Mouse (Mus musculus): ENCODE data around the gene Tmem236.

DNA sequence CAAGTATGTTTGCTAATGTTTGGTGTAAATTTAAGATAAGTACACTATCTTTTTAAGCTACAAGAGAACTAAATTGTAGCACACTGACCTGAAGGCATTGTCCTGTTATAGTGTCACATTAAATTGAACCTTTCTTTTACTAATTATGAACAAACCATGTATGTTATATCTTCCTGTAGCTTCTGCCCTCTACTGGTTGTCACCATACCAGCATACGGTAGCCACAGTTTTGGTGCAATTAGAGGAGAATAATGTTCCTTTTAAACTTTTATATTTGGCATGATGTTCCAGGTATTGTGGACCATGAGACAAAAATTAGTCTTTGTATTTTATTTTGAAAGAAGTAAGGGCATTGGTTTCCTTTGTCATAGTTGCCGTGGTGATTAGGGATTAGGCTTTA is 27.4 kb upstream of the Tmem236 start:
- TF ChIP-seq POLR2A (IDR thresholded peaks at IDR 0.05; ENCODE audit: insufficient read depth, low read length), result no peak
- TF ChIP-seq EP300 (IDR thresholded peaks at IDR 0.05; ENCODE audit: insufficient read depth, low read depth, low read length), result no peak

Data from ES-Bruce4 (cell line).